Mouse (Mus musculus) stomach, postnatal 0 days (tissue): ENCODE data around the gene Rnf157.

Experiments used
- CTCF ChIP-seq: IDR thresholded peaks from 2 replicates; pipeline ENCODE4 v1.5.1; 2016; ENCODE audit warnings: antibody characterized with exemption, low read depth, mild to moderate bottlenecking, moderate library complexity
- EP300 ChIP-seq: optimal IDR thresholded peaks from 2 replicates; pipeline ENCODE3; 2016; ENCODE audit warnings: antibody characterized with exemption

- no peak for TF ChIP-seq CTCF
- TF ChIP-seq EP300: no peak
Observed at GRCm38 (mm10) chr11:116442867-116443177, 30.0 kb upstream of the Rnf157 start.
